Mouse (Mus musculus) megakaryocyte, embryonic 14.5 days (primary cell): ENCODE measurements around the gene Dexi.

Experiments used
- FLI1 ChIP-seq: IDR thresholded peaks from 2 replicates; pipeline ENCODE4 v1.6.1; 2012; ENCODE audit warnings: low read length, inconsistent platforms, mixed read lengths
- GATA1 ChIP-seq: IDR thresholded peaks from 3 replicates; pipeline ENCODE4 v1.6.1; 2012; ENCODE audit warnings: mixed read lengths, low read length, inconsistent platforms, borderline replicate concordance

DNA sequence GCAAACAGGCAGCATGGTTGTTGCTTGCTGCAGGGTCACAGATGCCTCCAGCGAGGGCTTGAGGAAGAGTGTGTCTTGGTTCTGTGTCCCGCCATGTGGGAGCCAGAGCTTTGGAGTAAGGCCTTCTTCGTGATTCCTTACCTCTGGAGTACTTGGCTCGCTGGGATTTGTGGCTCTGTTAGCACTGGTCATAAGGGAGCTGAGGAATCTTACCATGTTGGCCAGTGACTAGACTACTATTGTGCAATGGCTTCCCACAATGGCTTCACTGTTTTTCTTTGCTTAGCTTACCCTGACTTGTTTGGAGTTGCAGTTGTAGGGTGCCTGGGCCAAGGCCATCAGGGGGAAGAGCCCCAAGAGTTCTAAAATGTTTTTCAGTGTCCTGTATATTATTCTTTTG is 33.1 kb upstream of the Dexi start:
- TF ChIP-seq GATA1: no peak
- no peak for TF ChIP-seq FLI1
